Mouse (Mus musculus): ENCODE measurements around the gene Gm44511.

The Gm44511 gene

DNA sequence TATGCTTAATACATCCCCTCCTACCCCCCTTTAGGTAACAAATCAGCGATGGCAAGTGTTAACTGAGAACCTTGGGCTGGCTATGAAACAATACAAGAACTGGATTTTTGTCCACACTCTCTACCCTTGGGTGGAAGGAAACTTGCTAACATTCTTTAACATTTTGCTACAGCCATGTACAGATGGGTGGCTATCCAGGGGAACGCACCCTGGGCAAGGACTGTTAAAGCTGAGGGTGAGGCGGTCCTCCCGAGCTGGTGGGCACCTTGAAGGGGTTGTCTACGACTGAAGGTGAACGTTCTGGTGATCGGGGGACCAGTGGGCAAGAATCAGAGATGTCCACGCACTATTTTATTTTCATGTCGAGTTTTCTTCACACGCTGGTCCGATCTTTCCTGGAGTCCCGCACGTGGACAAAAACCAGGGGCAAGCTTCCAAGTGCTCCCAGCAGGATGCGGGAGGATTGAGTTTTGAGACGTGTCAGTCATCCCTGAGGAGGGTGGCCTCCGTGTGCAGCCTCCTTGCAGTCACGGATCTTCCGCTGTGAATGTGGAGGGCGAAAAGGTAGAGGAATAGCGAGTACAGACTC is 16.3 kb upstream of the Gm44511 start:
- in situ Hi-C loops (cut with MboI, MseI), result loop anchor here (5.0 to 25.0 kb wide), 4 partner anchors 35 to 1905 kb away; partner anchors contain the start of genes D6Wsu163e (in 1 of the 2) and Rad51ap1 (in 1 of the 2)

DNA sequence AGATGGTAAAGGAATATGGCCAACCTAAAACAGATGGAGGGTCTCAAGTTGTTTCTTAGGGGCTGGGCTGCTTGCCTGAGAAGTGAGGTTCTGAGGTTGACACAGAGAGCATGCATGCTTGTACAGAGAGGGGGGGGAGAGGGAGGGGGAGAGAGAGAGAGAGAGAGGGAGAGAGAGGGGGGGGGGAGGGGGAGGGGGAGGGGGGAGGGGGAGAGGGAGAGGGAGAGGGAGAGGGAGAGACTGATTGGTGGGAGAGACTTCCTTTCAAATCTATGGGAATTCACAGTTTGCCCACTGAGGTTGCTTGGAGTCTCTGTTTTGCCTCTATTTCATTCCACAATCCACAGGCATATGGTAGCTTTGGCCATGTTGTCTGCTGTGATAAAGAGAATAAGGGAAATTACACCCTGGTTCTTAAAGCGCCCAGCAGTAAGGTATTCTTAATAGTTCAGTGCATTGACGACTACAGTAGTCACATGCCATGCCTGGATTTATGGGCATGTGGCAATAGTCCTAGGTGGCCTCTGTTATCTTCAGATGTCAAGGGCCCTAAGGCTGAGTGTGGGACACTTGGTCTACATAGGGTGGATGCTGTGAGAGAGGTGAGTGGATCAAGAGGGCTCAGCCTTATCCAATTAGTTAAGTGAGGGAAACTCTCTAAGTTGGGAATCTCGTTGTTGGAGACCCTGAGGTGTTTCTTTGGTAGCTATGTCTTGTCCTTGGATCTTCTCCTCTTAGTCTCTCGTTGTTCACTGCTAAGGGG is 15.4 kb upstream of the Gm44511 start:
- in situ Hi-C loops (cut with MboI, MseI), result loop anchor here (5.0 to 25.0 kb wide), 4 partner anchors 34 to 1904 kb away; partner anchors contain the start of genes D6Wsu163e (in 1 of the 2) and Rad51ap1 (in 1 of the 2)

DNA sequence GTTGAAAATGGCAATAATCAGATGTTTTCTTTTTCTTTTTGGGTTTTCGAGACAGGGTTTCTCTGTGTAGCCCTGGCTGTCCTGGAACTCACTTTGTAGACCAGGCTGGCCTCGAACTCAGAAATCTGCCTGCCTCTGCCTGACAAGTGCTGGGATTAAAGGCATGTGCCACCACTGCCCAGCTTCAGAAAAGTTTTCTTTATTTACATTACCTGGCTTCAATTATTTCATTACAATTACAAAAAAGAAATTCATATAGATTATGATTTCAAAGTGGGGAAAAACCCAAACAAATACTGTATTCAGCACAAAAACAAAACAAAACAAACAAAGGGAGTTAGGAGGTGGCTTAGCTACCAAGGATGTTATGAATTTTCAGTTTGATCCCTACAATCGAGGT is 14.6 kb upstream of the Gm44511 start:
- in situ Hi-C loops (cut with MboI, MseI), result loop anchor here (5.0 to 25.0 kb wide), 4 partner anchors 33 to 1903 kb away; partner anchors contain the start of genes D6Wsu163e (in 1 of the 2) and Rad51ap1 (in 1 of the 2)

DNA sequence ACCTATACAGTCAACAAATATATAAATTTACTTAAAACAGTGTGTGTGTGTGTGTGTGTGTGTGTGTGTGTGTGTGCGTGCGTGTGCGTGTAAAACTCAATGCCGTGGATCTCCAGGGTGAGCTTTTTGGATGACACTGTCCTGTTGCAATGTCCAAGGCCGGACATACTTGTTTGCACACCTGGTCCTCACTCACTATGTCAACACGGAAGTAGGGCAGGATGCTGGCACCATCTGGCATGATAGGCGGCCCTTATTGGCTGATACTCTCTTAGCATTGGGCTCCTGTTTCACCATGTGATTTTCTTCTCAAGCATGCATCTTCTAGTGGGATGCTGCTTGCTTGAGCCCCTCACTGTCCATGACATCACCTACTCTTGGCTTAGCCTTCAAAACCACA is 13.8 kb upstream of the Gm44511 start:
- in situ Hi-C loops (cut with MboI, MseI), result loop anchor here (5.0 to 25.0 kb wide), 5 partner anchors 33 to 1903 kb away; partner anchors contain the start of genes D6Wsu163e (in 1 of the 2) and Rad51ap1 (in 1 of the 2)

DNA sequence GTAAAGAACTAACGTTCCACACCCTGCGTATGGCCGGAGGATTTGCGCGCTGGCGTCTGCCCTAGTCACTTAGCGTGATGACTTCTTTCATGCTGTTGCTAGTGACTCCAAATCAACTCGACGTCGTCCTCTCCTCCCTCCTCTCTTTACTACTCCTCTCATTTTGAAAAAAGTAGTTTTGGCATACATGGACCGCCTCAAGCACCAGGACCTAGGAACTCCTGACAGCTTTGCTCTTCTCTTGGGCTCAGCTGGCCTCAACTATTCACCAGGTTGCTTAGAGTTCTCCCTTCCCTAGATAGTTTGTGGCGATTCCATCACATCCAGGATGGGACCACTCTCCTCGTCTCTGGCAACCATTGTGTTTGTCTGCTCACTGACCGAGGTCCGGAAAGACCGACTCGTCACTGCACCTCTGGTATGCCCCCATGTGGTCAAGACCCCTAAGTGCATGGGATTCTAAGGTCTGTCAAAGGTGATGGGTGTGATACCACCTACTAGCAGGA is 13.2 kb upstream of the Gm44511 start:
- in situ Hi-C loops (cut with MboI, MseI), result loop anchor here (5.0 to 25.0 kb wide), 3 partner anchors 37 to 1902 kb away; partner anchors contain the start of genes D6Wsu163e (in 1 of the 2) and Rad51ap1 (in 1 of the 2)

DNA sequence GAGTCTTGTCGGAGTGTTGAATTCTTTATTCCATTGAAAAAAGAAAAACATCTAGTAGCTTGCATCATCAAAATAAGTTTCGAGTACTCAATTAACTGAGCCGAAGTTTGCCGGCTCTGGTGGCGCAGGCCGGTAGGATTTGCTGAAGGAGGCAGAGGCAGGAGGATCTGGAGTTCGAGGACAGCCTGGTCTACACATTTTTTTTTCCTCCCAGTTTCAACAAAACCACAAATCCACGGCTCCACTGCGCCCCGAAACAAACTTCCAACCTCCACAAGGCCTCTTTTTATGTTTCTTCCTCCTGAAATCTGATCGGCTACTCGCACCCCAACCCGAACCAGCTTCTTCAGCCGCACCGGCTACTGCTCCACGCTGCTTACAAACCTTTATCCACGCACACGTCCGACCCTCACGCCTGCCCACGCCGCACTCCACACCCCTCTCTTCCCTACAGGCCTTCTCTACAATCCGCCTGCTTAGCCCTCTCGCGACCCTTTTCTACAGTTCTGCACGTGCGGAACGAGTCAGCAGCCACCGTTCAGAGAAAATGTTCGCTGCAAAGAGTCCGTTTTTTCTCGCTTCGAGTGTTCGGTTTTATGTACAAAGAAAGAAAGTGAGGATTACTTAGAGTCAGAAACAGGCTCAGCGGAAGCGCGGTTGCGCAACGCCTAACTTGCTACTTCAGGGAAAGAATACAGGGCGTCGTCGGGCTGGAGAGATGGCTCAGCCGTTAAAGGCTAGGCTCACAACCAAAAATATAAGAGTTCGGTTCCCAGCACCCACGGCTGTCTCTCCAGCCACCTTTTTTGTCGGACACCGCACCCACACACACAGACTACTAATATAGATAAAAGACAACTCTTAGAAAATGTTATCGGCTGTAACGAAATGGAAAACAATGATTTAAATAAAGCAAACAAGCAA is 12.5 kb upstream of the Gm44511 start:
- in situ Hi-C loops (cut with MboI, MseI), result loop anchor here (5.0 to 25.0 kb wide), 3 partner anchors 36 to 1901 kb away; partner anchors contain the start of genes D6Wsu163e (in 1 of the 2) and Rad51ap1 (in 1 of the 2)

DNA sequence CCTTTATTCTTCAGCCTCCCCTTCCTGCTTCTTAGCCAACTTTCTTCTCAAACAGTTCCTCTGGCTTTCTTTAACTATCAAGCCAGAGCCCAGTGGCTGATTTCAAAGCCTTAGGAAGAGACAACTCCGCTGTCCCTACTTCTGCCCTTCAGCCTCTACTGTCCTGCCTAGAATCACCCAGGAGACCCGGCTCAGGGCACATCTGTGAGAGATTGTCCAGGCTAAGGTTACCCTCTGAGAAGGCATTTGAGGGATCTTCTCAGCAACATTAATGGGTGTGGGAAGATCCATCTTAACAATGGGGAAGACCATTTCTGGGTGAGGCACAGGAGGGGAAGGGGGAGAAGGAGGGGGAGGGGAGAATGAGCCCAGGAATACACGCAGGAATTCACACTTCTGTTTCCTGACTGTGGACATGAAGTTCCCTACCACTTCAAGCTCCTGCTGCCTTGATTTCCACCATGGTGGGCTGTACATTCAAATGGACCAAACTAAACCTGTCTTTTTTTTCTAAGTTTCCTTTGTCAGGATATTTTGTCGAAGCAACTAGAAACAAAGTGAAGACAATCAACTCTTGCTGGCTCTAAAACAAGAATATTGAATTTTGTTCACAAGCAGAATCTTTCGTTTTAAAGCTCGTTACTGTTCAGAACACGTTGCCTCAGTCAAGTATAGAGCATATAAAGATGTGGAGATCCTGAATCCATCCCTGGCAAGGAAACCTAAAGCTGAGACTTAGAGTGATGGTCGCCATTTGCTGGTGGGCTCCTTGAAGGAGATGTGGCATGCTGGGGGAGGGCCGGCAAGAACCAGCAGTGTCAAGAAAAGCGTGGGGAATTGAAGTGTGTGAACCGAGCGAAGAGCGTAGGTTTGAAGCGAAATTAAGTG is 11.6 kb upstream of the Gm44511 start:
- in situ Hi-C loops (cut with MboI, MseI), result loop anchor here (5.0 to 25.0 kb wide), 3 partner anchors 35 to 1900 kb away; partner anchors contain the start of genes D6Wsu163e (in 1 of the 2) and Rad51ap1 (in 1 of the 2)

DNA sequence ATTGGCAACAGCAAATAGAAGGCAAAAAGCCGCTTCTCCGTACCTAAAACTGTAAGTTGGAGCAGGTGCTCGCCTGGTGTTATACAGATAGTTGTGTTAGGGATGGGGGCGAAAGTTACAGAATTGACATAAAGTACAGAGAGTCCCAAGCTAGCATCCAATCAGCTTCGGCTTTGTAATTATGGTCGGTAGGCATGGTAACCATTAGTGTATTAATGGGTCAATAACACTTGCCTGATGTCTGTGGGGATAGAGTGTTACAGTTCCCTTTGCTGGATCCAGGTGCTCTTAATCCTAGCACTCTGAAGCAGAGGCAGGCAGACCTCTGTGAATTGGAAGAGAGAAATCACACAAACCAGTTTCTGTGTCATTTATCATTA is 10.8 kb upstream of the Gm44511 start:
- in situ Hi-C loops (cut with MboI, MseI), result loop anchor here (5.0 to 25.0 kb wide), 3 partner anchors 35 to 1900 kb away; partner anchors contain the start of genes D6Wsu163e (in 1 of the 2) and Rad51ap1 (in 1 of the 2)

DNA sequence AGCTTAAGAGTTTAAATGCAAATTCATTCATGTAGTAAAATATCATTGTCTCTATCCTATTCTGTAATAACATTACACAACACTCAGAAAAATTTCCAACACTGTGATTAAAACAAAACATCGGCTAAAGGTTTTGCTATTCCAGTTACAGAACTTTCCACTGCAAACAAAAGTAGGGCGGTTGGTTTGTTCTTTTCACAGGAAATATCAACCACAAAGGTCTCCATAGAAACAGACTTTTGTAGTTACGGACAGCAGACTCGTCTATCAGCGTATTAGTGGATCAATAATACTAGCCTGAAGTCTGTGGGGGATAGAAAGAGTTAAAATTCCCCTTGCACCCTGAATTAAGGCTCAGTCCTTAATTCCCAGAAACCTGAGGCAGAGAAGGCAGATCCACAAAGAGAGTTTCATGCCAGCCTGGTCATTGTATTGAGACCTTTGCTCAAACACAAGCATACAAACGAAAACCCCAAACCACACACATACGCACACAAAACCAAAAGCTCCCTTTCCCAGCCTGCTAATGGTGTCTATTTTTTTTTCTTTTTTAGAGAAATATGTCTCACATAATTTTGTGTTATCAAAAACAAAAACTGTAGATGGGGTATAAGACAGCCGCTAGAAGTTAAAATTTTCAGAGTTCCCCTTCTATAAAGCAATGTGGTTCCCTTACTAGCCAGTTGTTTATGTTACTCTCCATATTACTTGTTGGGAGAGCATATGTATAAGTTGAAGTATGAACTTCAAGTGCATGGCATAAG is 10.3 kb upstream of the Gm44511 start:
- in situ Hi-C loops (cut with MboI, MseI), result loop anchor here (5.0 to 25.0 kb wide), 3 partner anchors 34 to 1899 kb away; partner anchors contain the start of genes D6Wsu163e (in 1 of the 2) and Rad51ap1 (in 1 of the 2)

DNA sequence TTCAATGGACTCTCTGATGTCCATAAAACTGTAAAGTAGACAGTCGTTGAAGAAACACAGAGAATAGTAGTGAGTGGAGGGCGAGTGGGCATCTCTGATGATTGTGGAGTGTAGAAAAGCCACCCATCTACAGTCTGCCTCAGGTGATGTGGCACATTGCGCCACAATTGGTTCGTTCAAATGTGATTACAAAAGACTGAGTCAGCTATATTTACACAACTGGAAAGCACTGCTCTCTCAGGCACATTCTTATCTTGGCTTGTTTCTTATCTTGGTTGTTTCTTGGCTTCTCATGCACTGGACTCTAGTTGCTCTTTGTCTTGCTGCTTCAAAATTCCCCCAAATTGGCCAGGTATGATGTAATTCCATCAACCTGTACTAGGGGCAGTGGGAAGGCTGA is 9.5 kb upstream of the Gm44511 start:
- in situ Hi-C loops (cut with MboI, MseI), result loop anchor here (5.0 to 25.0 kb wide), 3 partner anchors 33 to 1898 kb away; partner anchors contain the start of genes D6Wsu163e (in 1 of the 2) and Rad51ap1 (in 1 of the 2)

DNA sequence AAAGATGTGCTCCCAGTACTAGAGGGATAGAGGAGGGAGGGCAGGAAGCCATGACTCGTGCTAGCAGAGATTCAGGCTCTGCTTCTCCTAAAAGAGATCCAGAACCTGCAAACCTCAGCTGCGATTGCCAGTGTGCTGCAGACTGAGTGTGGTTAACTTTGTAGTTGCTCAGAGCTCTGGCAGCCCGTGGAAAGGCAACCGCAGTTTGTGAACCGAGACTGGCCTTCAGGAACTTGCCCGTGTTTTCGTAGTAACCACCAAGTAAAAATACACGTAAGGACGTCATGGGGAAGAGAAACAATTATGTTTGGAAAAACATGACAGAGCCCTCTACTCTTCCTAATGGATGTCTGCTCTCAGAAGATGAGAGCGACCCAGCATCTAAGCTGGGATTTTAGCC is 6.9 kb upstream of the Gm44511 start:
- in situ Hi-C loops (cut with MboI, MseI), result loop anchor here in 1 of 2 experiments (25.0 kb wide), 2 partner anchors 1571 to 1896 kb away; partner anchors contain the start of genes D6Wsu163e and Rad51ap1

DNA sequence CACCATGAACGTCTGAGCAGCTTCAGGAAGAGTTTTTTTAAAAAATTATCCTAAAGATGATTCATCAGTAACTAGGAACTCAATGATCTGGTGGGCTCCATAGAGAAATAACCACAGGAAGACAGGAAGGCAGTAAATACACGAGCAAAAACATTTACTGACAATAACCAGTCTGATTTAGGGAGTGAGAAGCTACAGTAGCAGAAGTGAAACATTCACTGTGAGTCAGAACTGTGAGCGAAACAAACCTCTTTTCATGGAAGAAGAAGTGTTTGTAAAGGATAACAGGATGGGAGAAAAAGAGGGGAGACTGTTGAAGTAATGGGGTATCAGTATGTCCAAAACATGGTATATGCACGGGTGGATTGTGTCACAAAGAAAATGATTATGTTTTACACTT is 3.7 kb upstream of the Gm44511 start:
- in situ Hi-C loops (cut with MboI, MseI), result loop anchor here in 1 of 2 experiments (25.0 kb wide), 2 partner anchors 1568 to 1893 kb away; partner anchors contain the start of genes D6Wsu163e and Rad51ap1

DNA sequence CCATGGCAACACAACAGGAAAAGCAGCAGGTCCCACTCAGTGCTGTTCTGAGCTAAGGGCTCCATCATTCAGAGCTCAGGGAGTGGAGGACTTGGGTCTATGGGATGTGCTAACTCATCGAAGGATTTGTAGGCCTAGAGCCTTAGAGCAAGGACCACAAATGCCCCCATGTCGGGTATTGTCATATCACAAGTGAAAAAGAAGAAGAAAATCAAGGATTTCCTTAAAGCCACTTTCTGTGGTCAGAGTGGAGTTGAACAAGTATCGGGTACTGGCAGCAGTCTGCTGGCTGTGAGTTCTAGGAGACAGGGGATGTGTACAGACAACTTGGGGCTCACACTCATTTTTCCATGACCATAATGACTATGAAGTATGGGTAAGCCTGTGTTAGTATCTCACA is 666 bp upstream of the Gm44511 start:
- in situ Hi-C loops (cut with MboI, MseI), result loop anchor here in 1 of 2 experiments (25.0 kb wide), 2 partner anchors 1564 to 1889 kb away; partner anchors contain the start of genes D6Wsu163e and Rad51ap1

DNA sequence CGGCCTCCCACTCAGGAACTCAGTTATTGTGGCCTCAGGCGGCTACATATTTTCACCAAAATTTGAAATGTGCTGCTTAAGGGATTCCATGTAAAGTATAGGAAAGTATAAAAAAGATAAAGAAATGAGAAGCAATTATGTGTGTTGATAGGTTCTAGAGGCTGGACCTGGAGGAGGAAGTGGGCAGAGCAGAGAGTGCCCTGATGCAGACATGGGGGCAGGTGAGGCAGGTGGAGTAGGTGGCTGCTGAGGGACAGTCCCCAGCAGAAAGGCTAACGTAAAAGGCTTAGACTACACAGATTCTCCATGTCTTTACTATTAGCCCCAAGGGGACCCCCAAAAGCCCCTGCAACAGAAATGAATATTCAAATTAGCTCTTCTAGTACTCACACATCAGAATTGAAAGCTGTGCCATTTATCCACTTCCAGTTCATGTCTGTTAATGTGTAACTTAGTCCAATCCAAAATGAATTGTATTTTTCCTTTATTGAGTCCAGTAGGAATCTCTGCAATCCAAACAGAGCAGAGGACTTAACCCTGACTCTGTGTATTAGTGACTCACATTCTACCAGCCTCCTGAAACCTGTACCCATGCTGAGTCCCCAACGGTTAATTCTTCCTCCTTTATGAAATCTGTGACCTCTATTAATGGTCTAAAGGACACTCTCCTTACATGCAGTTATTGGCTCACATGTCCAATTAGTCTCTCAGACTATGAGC is 7.9 kb downstream of the Gm44511 start:
- in situ Hi-C loops (cut with MboI, MseI), result no loop called here

DNA sequence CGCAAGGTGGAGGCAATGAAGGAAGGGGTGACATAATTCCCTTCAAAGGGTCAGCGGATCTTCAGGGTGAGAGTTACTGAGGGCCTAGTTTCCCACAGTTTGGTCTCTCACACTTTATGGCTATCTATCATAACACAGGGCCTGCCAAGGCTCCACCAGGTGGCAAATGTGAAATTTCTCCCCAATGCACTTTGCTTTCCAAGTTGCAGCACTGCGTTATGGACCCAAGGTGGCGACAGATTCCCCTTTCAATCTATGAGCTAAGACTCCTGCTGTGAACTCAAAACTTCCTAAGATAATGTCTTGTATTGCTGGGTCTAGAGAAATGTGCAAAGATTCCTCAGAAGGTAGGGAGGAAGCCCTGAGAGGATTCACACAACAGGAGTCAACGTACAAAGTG is 17.6 kb downstream of the Gm44511 start:
- in situ Hi-C loops (cut with MboI, MseI), result loop anchor here in 1 of 2 experiments (5.0 kb wide), 1 partner anchor 34 kb away; no protein-coding TSS in a partner anchor

DNA sequence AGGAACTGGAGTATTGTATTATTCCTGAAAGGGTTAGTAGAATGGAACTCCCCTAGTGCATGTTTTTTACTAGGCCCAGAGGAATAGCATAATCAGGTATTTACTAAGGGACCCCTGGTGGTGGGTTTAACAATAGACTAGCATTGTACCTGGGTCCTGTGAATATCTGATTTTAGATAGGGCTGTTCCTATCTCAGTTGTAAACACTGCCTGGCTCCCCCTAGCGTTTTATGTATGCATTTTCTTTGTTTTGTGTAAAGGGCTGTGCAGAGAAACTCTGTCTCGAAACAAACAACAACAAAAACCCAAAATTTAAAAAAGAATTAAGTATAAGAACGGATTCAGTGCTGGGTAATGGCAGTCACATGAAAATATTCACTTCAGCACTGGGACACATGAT is 19.1 kb downstream of the Gm44511 start:
- in situ Hi-C loops (cut with MboI, MseI), result loop anchor here in 1 of 2 experiments (5.0 kb wide), 1 partner anchor 35 kb away; no protein-coding TSS in a partner anchor

DNA sequence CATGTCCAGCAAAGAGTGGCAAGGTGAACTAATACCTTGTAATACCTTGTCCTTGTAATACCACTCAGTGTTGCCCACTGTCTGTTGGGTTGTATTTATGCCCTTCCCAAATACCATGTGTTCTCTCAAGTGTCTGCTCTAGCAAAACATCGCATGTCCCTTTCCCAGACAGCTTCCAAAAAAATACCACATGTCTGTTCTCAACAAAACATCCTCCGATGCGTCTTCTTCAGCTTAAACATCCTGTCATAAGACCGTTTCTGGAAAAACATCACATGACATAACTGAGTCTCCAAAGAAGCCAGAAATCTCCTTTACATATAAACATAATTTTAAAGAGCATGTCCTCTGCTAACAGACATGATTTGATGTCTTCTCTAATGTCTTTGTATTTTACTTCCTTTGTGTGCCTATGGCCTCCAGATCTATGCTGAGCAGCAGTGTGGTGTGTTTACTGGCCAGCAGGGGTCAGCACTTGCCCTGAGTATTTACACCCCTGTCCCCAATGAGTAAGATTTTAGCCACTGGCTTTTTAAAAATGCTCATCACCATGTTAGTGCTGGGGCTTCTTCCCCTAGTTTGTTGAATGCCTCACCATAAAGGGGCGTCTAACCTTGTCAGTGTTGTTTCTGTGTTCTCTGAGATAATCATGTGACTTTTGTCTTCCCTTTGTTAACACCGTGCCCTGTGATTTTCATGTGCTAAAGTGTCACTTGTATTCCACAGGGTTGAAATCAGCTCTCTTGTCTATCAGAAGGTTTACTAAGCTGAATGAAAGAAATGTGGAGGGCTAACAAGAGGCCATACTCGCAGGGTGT is 21.1 kb downstream of the Gm44511 start:
- in situ Hi-C loops (cut with MboI, MseI), result loop anchor here (5.0 kb wide), 2 partner anchors 32 to 37 kb away; no protein-coding TSS in a partner anchor
